Comparison of ENCODE assay signal across 19 mouse cellular contexts in the genomic region with DNA sequence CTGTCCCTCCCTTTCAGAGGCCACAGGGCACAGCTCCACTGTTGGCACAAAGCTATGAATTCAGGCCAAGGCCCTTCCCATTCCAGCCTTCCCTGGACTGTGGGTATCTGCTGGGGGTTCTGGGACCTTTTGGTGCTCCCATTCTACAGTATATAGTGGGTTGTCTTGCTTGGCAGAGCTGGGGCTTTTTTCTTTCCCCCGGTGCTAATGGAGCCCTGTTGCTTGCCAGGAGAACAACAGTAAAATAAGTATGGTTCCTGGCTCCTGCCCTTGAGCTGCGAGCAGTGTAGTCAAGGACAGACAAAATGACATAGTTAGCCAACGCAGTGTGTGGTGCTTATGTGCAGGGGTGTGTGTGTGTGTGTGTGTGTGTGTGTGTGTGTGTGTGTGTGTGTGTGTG. TPM values are rescaled to one million over a fixed set of nuclear protein-coding genes. Genes with fewer than 3 reads are reported as not detected.
A peak's percentile ranks its signal among the peaks of the same experiment; 100 is the strongest.
DNase-seq lines count a peak whose midpoint lies in the region.
"Had no signal": no experiment of that assay in that cellular context is flagged by ENCODE, and none has a peak within 500 bp of the region (broad histone marks: within the 10 kb centered on the region; RNA-seq: fewer than 3 reads in every experiment).

No protein-coding gene starts in this region.

- no peak overlapping the region for H3K4me3 ChIP-seq in heart, embryonic 10.5 days
- H3K4me3 ChIP-seq: embryonic facial prominence, embryonic 13.5 days; embryonic facial prominence, embryonic 15.5 days; erythroblast, embryonic 14.5 days; forebrain, embryonic 10.5 days; forebrain, embryonic 12.5 days had no signal

- peak overlapping the region; percentile 31; the same call in 1 of the 2 replicates for H3K27ac ChIP-seq in heart, embryonic 10.5 days
- H3K27ac ChIP-seq: embryonic facial prominence, embryonic 13.5 days; embryonic facial prominence, embryonic 15.5 days; forebrain, embryonic 10.5 days; forebrain, embryonic 12.5 days had no signal

- DNase-seq in adrenal gland, adult 2 months: peak; percentile 54
- DNase-seq in adrenal gland, adult 18-20 months (ENCODE audit: low spot score in 2 of 2): no peak
- DNase-seq in heart, embryonic 10.5 days (ENCODE audit: low spot score): no peak
- DNase-seq in heart, adult 11 months: no peak
- DNase-seq in right cerebral cortex, postnatal 14 days: peak; percentile 1
- no peak for DNase-seq in right cerebral cortex, postnatal 4 days
- DNase-seq: adrenal gland, postnatal 10 days; cerebellum, adult 11 months; cerebellum, adult 18-20 months; cerebellum, adult 8-10 months; cerebellum, adult 9-11 months; cerebellum, postnatal 14 days; cerebellum, postnatal 36 days; embryo, embryonic 11 days had no signal

- WGBS in heart, embryonic 10.5 days: 89% methylated on average over 3 of the region's 3 CpGs

- peaks cover 4% of the 10 kb centered on the region for H3K36me3 ChIP-seq in heart, embryonic 10.5 days

- H3K27me3 ChIP-seq in heart, embryonic 10.5 days (ENCODE audit: insufficient read depth, poor library complexity, severe bottlenecking): peaks cover 24% of the 10 kb centered on the region; the same call in 1 of the 2 replicates
- H3K27me3 ChIP-seq: embryonic facial prominence, embryonic 13.5 days; embryonic facial prominence, embryonic 15.5 days; forebrain, embryonic 12.5 days had no signal

- peaks cover 61% of the 10 kb centered on the region for H3K4me1 ChIP-seq in heart, embryonic 10.5 days

- H3K9me3 ChIP-seq in heart, embryonic 10.5 days: no peaks in the 10 kb centered on the region
- H3K9me3 ChIP-seq: embryonic facial prominence, embryonic 13.5 days; embryonic facial prominence, embryonic 15.5 days; forebrain, embryonic 10.5 days; forebrain, embryonic 12.5 days had no signal

RNA-seq across cellular contexts. Expression of a gene that starts 52.1 kb away (rescaled TPM):
- total RNA-seq in adrenal gland, adult 2 months (2021): 1 to 10 TPM; 1.7 to 1.9 TPM
- 3.7 and 9.8 TPM in 2 replicates for polyA plus RNA-seq in adrenal gland, adult 2 months (2012; rRNA removed)
- 1 to 10 TPM; 1.8 to 2.5 TPM for total RNA-seq in adrenal gland, adult 18-20 months (2021)
- polyA plus RNA-seq in heart, embryonic 10.5 days (2016; fragmentation: Nextera tagmentation; extraction: Ambion mirVana): 0.59 and 1.3 TPM in 2 replicates

Comparison
In these comparisons a context has a peak if more than half of its experiments do, and no peak if none do; other contexts are left out.
1. DNase-seq: peak in adrenal gland, adult 2 months (single experiment) and right cerebral cortex, postnatal 14 days (single experiment); none in adrenal gland, adult 18-20 months (0 of 2), heart, embryonic 10.5 days (single experiment), heart, adult 11 months (single experiment) and right cerebral cortex, postnatal 4 days (single experiment).